Mouse (Mus musculus): ENCODE measurements around the gene Bicd2. TPM values are rescaled to one million over a fixed set of nuclear protein-coding genes. Genes with fewer than 3 reads are reported as not detected.

Bicd2 gene
- total RNA-seq, 2 experiments from 2014 or later: 31.0 to 31.6 TPM

GRCm38 (mm10) chr13:49398191-49398590, 56.8 kb downstream of the Bicd2 start:
- no peak for DNase-seq

GRCm38 (mm10) chr13:49400139-49400538, 58.8 kb downstream of the Bicd2 start:
- DNase-seq: peak; percentile 34

DNA sequence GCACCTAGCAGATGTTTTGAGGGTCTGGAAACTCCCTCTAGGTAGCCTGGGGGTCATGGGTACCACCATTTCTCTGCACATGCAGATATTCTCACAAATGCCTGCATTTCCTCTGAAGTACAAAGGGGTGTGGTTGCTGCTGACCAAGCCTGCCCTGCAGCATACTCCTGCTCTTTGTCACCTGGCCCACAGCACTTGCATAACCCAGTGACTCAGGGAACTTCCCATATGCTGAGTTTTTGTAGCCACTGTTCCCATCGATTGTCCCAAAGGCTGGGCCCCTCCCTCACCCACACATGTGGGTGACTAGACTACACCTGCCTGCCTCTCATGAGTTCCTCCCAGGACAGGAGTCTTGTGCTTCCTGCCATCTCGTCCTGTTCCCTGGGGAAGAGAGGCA, 61.2 kb downstream of the Bicd2 start:
- no peak for DNase-seq

- DNase-seq: no peak
These were observed 66.4 kb downstream of the Bicd2 start for GRCm38 (mm10) chr13:49407795-49408194.

DNA sequence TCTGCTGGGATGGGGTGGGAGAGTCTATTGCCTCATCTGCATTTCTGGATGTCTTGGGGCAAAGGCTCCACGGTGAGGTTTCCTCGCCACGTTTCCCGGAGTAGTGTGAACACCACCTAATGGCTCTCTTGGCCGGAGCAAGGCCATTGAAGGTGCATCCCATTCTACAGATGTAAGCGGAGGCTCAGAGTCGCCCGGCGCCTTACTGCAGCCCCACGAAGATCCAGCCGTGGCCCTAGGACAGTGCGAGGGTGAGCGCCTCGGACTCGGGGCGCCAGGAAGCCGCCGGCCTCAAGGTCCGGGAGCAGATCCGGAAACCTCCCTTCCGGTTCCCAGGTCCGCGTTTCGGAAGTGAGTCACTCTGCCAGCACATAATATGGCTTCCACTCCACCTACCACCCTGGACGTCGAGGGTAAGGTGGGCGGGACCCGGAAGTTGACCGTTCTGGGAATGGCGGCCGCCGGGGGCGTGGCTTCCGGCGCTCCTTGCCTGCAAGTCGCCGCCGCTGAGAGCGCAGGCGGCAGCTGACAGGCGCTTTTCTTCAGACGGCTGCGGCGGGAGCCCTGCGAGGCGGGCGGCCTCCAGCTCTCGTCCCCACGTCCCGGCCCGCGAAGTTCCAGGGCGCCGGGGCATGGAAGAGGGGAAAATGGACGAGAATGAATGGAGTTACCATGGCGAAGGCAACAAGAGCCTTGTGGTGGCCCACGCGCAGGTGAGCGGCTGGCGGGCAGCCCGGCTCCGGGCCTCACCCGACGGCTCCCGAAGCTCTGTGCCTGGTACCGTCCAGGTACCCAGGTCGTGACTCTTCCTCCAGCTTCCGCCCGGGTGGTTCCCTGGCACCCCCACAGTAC, 79.6 kb downstream of the Bicd2 start, which contains the start of gene Ippk:
Ippk (plus strand) TSS at position 496 of the 852 bp plus-strand sequence.
- peak; percentile 98 for DNase-seq

GRCm38 (mm10) chr13:49421606-49421917, 80.2 kb downstream of the Bicd2 start:
- no peak for DNase-seq

DNA sequence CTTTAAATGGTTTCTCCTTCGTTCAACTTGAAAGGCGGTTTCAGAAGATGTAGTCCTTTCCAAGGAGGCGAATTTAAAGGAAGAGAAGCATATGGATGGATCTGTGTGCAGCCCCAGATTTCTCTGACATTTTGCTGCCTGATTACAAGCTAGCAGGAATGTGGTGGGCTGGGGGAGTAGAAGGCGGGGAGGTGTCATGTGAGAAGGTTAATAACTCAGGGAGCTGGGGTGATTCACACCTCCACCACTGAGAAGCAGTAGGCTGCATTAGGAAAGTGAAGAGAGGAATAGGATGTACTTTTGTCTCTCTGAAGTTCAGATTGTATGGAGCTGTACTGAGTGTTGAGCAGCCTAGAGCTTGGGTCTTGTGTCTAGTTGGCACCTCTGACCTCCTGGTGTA, 80.6 kb downstream of the Bicd2 start:
- no peak for DNase-seq

GRCm38 (mm10) chr13:49426736-49427135, 85.4 kb downstream of the Bicd2 start:
- DNase-seq: peak; percentile 57

- no peak for DNase-seq
These were observed 86.8 kb downstream of the Bicd2 start for GRCm38 (mm10) chr13:49428042-49428675.

- no peak for DNase-seq
These were observed 89.1 kb downstream of the Bicd2 start for GRCm38 (mm10) chr13:49430529-49430928.

GRCm38 (mm10) chr13:49433268-49434029, 92.1 kb downstream of the Bicd2 start:
- DNase-seq: no peak

GRCm38 (mm10) chr13:49435745-49436144, 94.4 kb downstream of the Bicd2 start:
- DNase-seq: no peak

DNA sequence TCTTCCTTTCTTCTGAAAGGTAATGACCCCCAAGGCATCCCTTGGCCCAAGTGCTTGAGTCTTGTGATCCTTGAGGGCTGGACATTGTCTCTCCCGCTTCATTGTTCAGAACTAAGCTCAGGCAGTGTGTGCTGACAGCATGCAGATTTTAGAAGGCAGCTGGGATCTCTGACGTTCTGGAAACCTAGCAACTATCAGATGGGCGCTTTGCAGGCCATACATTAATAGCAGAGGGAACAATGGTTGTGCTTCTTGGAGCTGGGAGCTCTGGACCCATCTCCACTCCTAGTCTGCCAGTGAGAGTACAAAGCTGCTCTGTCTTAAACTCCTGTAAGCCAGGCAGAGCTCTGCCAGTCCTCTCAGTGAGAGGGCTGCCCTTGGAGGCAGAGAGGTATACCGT, 94.8 kb downstream of the Bicd2 start:
- no peak for DNase-seq

Other genes starting within 250 kb of the Bicd2 start
- gene Wnk2, start 193.6 kb upstream of the Bicd2 start, total RNA-seq (2021): 1 to 10 TPM; 4.1 to 8.3 TPM
- gene Ninj1, start 154.1 kb upstream of the Bicd2 start, total RNA-seq (2021): 10 to 100 TPM; 77.3 to 79.6 TPM
- gene Card19, start 125.5 kb upstream of the Bicd2 start, total RNA-seq (2021): 10 to 100 TPM; 52.5 to 58.9 TPM
- gene Susd3, start 92.9 kb upstream of the Bicd2 start, total RNA-seq (2021): 1 to 10 TPM; 1.8 to 1.9 TPM
- gene Fgd3, start 21.3 kb upstream of the Bicd2 start, total RNA-seq (2021): 1 to 10 TPM; 3.7 to 3.8 TPM
- 10 to 100 TPM; 13.1 to 23.5 TPM for gene Ippk, start 79.7 kb downstream of the Bicd2 start, total RNA-seq (2021)
- 1 to 10 TPM; 1.1 to 1.3 TPM for gene Tes3-ps, start 151.7 kb downstream of the Bicd2 start, total RNA-seq (2021)
- 10 to 100 TPM; 10.0 to 10.9 TPM for gene Ecm2, start 163.2 kb downstream of the Bicd2 start, total RNA-seq (2021)
- 10 to 100 TPM; 34.8 to 50.4 TPM for gene Aspn, start 202.9 kb downstream of the Bicd2 start, total RNA-seq (2021)
- gene Omd, start 240.9 kb downstream of the Bicd2 start, total RNA-seq (2021): 1 to 10 TPM; 1.7 to 5.8 TPM

Data from adrenal gland, postnatal 10 days (tissue).